Mouse (Mus musculus): ENCODE measurements around the gene Cdk7. TPM values are rescaled to one million over a fixed set of nuclear protein-coding genes. Genes with fewer than 3 reads are reported as not detected.

Gene Cdk7
- total and polyA plus RNA-seq, 2 experiments from 2014 or later = 40.9 to 48.2 TPM

DNA sequence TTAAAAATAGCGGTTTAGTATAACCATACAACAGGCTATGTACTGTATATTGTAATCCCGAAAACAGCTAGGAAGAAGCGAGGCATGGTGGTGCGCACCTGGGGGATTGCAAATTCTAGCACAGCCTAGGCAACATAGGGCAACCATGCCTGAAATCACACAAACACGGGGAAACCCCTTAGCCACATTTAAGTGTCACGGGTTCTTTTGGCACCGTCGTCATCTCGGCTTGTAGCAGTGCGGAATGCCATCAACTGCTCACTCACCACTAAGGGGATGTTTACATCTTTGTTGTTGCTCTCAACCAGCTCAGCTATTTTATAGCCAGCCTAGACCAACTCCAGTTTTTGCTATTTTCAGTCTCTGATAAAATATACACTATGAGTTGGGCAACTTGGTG lies 31.9 kb downstream of the Cdk7 start:
- WGBS = 95% methylated on average over 10 of the region's 10 CpGs
- no peak for ATAC-seq
- Histone ChIP-seq H3K4me3 (ENCODE audit: low read depth, low read length) (no peak overlapping the region), H3K4me2 (ENCODE audit: low read depth) (no peak overlapping the region), H3K27ac (ENCODE audit: low read depth, low read length) (no peak overlapping the region), H3K4me1 (ENCODE audit: insufficient read depth) (no peaks in the 10 kb centered on the region), H3K36me3 (ENCODE audit: insufficient read depth) (peaks cover 54% of the 10 kb centered on the region), H3K9ac (no peak overlapping the region), H3K27me3 (ENCODE audit: insufficient read depth, low read length) (no peaks in the 10 kb centered on the region), H3K9me3 (ENCODE audit: low read length) (no peaks in the 10 kb centered on the region)
- DNase-seq = no peak
- TF ChIP-seq CTCF (IDR thresholded peaks at IDR 0.05; ENCODE audit: low read depth) = no peak

DNA sequence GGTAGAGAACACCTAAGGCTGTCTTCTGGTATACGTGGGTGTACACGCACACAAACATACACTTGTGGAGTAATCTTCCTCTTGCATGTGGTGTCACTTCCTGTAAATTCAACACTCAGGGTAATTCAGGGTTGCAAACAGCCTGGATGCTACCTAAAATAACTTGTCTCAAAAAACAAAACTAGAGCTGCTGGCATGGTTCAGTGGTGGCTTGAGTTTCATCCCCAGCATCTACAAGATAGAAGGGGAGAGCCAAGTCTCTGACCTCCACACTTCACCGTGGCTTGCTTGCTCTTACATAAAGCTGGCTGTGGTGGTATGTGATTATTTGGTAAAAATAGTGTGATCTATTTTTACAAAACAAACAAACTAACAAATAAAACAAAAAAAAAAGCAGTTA lies 33.2 kb downstream of the Cdk7 start:
- Histone ChIP-seq H3K4me2 (ENCODE audit: low read depth) (no peak overlapping the region), H3K9me3 (ENCODE audit: low read length) (no peaks in the 10 kb centered on the region), H3K4me3 (ENCODE audit: low read depth, low read length) (no peak overlapping the region), H3K9ac (no peak overlapping the region), H3K27ac (ENCODE audit: low read depth, low read length) (no peak overlapping the region), H3K27me3 (ENCODE audit: insufficient read depth, low read length) (no peaks in the 10 kb centered on the region), H3K4me1 (ENCODE audit: insufficient read depth) (no peaks in the 10 kb centered on the region), H3K36me3 (ENCODE audit: insufficient read depth) (peaks cover 43% of the 10 kb centered on the region)
- WGBS = 92% methylated on average over 3 of the region's 3 CpGs
- DNase-seq (no peak), ATAC-seq (no peak)
- no peak for TF ChIP-seq CTCF (IDR thresholded peaks at IDR 0.05; ENCODE audit: low read depth)

DNA sequence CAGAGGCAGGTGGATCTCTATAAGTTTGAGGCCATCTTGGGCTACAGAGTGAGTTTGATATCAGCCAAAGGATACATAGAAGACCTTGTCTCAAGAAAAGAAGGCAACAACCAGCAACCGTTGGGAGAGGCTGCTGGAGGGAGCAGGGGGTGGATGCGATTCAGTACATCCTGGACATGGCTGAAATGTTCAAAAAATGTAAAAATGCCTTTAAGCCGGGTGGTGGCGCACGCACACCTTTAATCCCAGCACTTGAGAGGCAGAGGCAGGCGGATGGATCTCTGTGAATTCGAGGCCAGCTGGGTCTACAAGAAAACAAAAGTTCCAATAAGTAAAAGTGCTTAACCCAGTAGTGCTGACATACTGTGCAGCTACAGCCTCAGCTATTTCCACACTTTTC lies 43.2 kb downstream of the Cdk7 start:
- 68% methylated on average over 7 of the region's 7 CpGs for whole genome bisulfite sequencing
- Histone ChIP-seq H3K27me3 (ENCODE audit: insufficient read depth, low read length) (no peaks in the 10 kb centered on the region), H3K4me1 (ENCODE audit: insufficient read depth) (no peaks in the 10 kb centered on the region), H3K27ac (ENCODE audit: low read depth, low read length) (no peak overlapping the region), H3K4me3 (ENCODE audit: low read depth, low read length) (no peak overlapping the region), H3K9me3 (ENCODE audit: low read length) (no peaks in the 10 kb centered on the region), H3K36me3 (ENCODE audit: insufficient read depth) (no peaks in the 10 kb centered on the region), H3K4me2 (ENCODE audit: low read depth) (no peak overlapping the region), H3K9ac (no peak overlapping the region)
- ATAC-seq (no peak), DNase-seq (no peak)
- no peak for TF ChIP-seq CTCF (IDR thresholded peaks at IDR 0.05; ENCODE audit: low read depth)

DNA sequence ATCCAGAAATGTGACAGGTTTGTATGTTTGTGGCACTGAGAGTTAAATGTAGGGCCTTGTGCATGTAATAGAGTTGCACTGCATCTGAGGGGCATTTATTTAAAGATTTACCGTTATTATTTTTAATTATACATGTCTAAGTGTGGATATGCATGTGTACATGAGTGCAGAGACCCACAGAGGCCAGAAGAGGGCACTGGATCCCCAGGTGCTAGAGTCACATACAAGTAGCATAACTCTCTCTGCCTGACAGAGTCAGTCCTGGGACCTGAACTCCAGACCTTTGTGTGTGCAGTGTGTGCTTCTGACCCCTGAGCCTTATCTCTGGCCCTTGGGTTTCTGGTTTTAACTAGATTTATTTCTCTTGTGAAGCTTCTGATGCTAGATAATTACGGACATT lies 46.4 kb downstream of the Cdk7 start:
- no peak for ATAC-seq
- WGBS = 71% methylated on average over 2 of the region's 2 CpGs

DNA sequence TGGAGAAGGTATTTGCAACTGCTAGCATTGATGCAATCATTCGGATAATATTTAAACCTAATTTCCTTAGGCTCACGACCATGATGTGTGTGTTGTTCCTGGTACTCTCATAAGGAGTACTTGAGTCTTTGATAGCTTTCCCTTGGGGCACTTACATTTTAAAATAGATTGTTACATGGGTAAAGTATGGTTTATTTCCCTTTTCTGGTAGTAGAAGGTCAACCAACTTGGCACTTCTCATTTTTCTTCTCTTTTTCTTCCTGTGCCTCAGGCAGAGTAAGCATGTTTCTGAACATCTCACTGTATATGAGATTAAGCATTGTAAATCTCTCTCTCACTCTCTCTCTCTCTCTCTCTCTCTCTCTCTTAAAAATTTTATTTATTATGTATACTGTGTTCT lies 47.9 kb downstream of the Cdk7 start:
- H3K36me3 ChIP-seq (ENCODE audit: insufficient read depth) = no peaks in the 10 kb centered on the region
- TF ChIP-seq CTCF (IDR thresholded peaks at IDR 0.05; ENCODE audit: low read depth) = no peak
- DNase-seq (no peak), ATAC-seq (no peak)
- no peak overlapping the region for H3K4me3 ChIP-seq (ENCODE audit: low read depth, low read length)
- 90% methylated on average over 2 of the region's 2 CpGs for WGBS
- H3K9me3 ChIP-seq (ENCODE audit: low read length) = no peaks in the 10 kb centered on the region
- no peak overlapping the region for H3K4me2 ChIP-seq (ENCODE audit: low read depth)
- no peak overlapping the region for H3K27ac ChIP-seq (ENCODE audit: low read depth, low read length)
- no peaks in the 10 kb centered on the region for H3K27me3 ChIP-seq (ENCODE audit: insufficient read depth, low read length)
- H3K4me1 ChIP-seq (ENCODE audit: insufficient read depth) = no peaks in the 10 kb centered on the region
- H3K9ac ChIP-seq = no peak overlapping the region

More for the DNA sequence above, 46.4 kb downstream of the Cdk7 start:
- no peak overlapping the region for H3K4me3 ChIP-seq (ENCODE audit: low read depth, low read length)
- DNase-seq = no peak
- no peaks in the 10 kb centered on the region for H3K4me1 ChIP-seq (ENCODE audit: insufficient read depth)
- no peak; the same call in 1 of the 2 replicates for TF ChIP-seq CTCF (IDR thresholded peaks at IDR 0.05; ENCODE audit: low read depth)
- no peaks in the 10 kb centered on the region for H3K27me3 ChIP-seq (ENCODE audit: insufficient read depth, low read length)
- no peak overlapping the region for H3K9ac ChIP-seq
- no peaks in the 10 kb centered on the region for H3K36me3 ChIP-seq (ENCODE audit: insufficient read depth)
- no peak overlapping the region for H3K4me2 ChIP-seq (ENCODE audit: low read depth)
- H3K9me3 ChIP-seq (ENCODE audit: low read length) = no peaks in the 10 kb centered on the region
- H3K27ac ChIP-seq (ENCODE audit: low read depth, low read length) = no peak overlapping the region

DNA sequence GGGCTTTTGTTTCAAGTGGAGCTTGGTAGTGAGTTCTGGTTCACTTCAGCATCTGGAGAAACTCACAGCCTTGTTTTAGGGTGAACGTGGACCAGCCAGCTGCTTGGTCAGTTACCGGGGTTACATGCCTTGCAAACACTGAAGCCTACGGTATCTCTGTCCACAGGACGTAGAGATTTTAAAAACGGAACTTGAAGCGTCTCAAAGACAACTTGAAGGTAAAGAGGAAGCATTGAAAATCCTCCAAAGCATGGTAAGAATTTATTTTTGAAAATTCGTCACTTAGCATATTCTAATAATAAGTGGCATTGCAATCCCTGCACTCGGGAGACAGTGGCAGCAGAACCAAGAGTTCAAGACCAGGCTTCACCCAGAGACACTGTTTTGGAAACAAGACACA lies 49.1 kb downstream of the Cdk7 start:
- H3K4me1 ChIP-seq (ENCODE audit: insufficient read depth) = no peaks in the 10 kb centered on the region
- DNase-seq (no peak), ATAC-seq (no peak)
- H3K27ac ChIP-seq (ENCODE audit: low read depth, low read length) = no peak overlapping the region
- no peaks in the 10 kb centered on the region for H3K9me3 ChIP-seq (ENCODE audit: low read length)
- WGBS = 90% methylated on average over 8 of the region's 8 CpGs
- no peak overlapping the region for H3K9ac ChIP-seq
- no peak for TF ChIP-seq CTCF (IDR thresholded peaks at IDR 0.05; ENCODE audit: low read depth)
- no peak overlapping the region for H3K4me3 ChIP-seq (ENCODE audit: low read depth, low read length)
- no peak overlapping the region for H3K4me2 ChIP-seq (ENCODE audit: low read depth)
- H3K36me3 ChIP-seq (ENCODE audit: insufficient read depth) = no peaks in the 10 kb centered on the region
- no peaks in the 10 kb centered on the region for H3K27me3 ChIP-seq (ENCODE audit: insufficient read depth, low read length)

DNA sequence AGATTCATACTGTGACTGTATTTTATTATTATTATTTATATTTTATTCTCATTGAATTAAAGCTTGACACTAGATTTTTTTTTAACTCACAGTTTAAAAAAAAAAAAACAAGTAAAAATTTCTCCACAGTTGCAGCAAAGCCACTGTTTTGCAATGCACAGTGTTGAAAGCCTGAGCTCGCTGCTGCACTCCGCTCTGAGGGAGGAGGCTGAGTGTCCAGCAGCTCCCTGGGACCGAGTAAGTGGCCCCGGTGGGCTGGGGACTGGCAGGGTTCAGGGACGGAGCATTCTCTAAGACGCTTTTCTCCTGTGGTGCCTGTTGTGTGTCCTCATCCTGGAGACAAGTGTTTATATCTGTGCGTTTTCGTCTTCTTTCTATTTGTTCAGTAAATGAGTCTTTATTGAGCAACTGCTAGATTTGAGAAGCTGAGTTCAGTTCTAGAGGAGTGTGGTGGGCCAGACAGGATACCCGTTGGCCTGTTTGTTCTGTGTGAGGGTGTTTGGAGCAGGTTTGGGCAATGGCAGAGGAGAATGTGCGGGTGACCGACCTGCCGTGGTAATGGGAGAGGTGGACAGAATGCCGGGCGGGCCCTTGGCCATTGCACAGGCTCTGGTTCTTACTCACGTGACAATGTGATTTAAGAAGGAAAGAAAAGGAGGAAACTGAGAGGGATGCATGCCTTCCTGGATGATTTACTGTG lies 54.7 kb downstream of the Cdk7 start:
- no peak overlapping the region for H3K27ac ChIP-seq (ENCODE audit: low read depth, low read length)
- no peak overlapping the region for H3K9ac ChIP-seq
- ATAC-seq (no peak), DNase-seq (no peak)
- H3K4me3 ChIP-seq (ENCODE audit: low read depth, low read length) = no peak overlapping the region
- H3K4me2 ChIP-seq (ENCODE audit: low read depth) = no peak overlapping the region
- no peaks in the 10 kb centered on the region for H3K36me3 ChIP-seq (ENCODE audit: insufficient read depth)
- no peaks in the 10 kb centered on the region for H3K9me3 ChIP-seq (ENCODE audit: low read length)
- no peaks in the 10 kb centered on the region for H3K4me1 ChIP-seq (ENCODE audit: insufficient read depth)
- TF ChIP-seq CTCF (IDR thresholded peaks at IDR 0.05; ENCODE audit: low read depth) = no peak
- 90% methylated on average over 15 of the region's 15 CpGs for WGBS
- no peaks in the 10 kb centered on the region for H3K27me3 ChIP-seq (ENCODE audit: insufficient read depth, low read length)
